Mouse (Mus musculus): ENCODE data around the gene Eri3.

Eri3 gene

DNA sequence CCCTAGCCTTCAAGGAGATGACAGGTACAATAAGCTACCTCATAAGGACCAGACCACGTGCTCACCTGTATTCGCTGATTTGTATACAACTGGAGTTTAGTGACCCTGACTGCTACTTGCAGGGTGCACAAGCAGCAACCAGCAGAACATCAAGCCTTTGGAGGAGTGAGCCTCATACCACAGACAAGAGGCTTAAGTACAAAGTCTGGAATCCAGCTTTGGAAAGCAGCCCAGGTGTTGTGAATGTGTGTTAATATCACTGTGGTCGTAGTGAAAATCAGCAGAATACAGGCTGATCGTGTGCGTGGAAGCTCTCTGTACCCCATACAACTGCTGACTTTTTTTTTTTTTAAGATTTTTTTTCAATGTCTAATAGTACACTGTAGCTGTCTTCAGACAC lies 109.8 kb downstream of the Eri3 start:
- no peak for DNase-seq

DNA sequence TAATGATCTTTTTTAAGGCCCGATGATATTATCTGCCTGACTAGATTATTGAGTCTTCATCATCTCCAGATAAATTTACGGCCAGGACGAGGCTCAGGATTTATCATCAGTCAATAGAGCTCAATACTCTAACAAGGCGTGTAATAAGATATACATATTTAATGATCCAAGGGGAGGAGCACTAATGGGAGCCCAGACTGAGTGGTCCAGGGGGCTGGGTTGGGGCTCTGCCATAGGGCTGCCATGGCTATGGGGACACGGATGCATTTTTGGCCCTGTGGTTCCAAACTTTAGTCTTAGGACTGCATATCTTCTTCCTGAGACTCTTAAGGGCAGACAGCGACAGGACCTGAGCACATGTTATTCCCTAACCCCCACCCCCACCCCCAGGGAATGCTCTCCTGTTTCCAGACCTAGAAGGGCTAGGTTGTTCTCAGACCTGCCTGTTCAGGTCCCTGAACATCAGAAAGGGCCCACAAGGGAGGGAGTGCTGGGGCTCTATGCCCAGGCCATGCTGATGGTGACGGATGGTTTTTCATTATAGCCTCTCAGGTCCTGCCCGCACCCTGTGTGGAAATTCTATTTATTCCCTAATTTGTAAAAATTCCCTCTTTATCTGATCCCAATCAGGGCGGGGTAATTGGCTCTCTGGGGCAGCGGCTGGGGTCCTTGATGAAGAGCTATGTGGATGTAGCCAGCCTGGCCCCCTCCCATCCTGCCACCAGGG lies 114.4 kb downstream of the Eri3 start:
- no peak for DNase-seq

DNA sequence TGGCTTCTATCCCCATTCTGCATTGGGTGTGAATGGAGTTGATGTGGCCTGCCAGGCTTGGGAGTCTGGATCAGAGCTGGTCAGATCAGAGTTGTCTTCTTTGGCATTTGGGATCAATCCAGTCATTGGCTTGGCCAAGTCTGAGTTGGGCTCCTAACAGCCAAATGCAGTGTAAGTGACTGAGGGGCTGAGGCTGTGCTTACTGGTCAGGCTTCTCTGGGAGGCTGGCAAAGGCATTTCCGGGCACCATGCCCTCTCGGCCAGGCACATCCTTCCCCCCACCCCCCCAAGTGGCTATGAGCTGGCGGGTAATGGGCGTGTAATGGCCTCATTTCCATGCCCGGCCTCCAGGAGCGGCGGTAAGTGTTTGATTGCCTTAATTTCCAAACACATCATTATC lies 115.4 kb downstream of the Eri3 start:
- DNase-seq, result peak; percentile 49 to 51

DNA sequence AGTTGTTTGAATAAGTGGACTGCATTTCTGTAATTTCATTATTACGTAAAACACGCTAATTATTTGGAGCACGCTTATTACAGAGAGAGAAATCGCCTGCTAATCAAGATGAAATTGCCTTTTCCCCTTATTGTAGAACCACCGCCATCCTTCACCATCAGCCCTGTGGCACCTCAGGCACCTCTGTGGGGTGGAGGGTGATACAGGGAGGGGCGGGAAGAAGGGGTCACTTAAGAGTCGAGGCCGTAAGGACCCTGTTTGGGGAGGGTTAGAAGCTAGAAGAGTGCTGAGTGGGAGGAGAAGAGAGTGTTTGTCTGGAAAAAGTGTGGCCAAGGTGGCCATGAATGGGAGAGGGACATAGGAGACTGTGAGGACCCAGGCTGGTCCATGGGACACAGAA lies 115.9 kb downstream of the Eri3 start:
- DNase-seq, result no peak

DNA sequence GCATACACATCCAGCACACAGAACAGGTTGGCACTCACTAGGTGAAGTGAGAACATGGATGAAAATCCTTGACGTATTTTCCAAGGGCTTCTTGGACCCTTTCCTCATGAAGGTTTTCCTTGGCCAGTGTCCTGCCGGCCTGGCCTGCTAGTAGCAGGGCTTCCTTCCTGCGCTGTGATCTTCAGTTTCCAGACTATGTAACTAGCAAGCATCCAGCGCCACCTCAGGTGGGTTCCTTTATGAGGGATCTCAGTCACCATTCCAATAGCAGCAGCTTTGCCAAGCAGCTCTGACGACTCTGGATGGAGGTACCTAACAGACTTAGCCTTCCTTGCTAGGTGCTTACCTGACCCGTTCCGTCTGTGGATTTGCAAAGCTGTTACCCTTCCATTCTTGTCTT lies 119.7 kb downstream of the Eri3 start:
- no peak for DNase-seq

DNA sequence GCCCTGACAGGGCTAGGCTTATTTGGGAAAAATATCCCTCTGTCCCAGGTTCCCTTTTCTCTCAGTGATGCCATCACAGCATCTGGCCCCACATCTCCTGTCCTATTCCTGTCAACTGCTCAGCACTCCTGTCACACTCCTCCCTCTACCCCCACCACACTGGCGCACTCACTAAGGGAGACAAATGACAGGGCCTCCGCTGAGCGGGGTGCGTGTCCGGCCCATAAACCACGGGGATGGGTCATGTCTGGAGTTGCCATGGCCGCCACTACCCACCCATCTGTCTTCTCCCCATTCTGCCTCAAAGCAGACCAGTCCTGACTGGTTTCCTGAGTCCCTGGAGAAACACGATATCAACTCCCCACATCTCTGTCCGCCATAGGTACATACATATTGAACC lies 121.9 kb downstream of the Eri3 start:
- DNase-seq, result no peak

DNA sequence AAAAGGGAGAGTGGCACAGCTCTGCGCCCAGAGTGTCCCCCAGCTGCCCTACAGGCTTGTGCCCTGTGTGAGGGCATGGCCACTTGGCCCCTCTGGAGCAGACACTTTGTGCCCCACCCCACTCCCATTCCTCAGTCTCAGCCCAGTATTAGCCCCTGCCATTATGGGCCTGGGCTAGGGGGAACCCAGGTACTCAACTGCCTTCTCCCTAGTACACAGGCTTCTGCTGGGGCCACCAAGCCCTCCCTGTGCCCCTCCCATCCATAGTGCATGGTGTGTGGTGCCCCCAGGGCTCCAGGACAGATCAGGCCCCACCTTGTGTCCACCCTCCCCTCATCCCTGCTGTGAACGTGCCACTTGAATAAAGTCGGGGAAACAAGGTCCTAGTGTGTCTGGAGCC lies 123.7 kb downstream of the Eri3 start:
- DNase-seq, result no peak

DNA sequence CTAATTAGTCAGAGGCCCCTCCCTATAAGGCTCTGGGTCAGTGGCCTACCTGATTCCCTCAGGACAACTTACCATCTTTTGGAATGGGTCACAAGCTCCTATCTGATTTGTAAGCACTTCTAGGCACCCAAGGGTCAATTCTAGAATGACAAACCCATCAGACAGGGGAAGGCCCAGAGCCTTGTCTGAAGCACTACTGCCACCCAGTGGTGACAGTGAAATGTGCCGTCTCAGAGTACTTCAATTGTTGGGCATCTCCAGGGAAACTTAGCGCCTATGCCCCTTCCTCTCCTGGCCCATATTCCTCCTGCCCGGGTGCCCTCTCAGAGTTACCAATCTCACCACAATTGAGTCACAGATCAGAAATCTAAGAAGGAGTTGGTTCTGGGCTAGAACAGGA lies 126.7 kb downstream of the Eri3 start:
- peak; percentile 83 to 87 for DNase-seq

DNA sequence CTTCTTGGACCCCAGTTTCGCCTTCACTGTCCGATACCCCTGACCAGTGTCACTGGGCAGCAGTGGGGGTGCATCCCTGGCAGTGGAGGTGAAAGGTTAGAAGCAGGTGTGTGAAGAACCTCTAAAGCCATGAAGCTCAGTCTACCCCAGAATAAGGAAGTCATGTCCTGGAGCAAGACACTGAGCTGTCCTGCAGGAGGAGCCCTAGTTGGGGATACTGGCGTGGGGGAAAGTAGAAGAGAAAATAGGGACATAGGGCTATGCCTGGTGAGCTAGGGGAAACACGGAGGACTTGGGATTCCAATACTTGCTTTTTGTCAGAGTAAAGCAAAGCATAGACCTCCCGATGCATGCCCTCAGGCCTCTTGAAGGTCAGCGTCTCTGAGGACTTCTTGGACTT lies 130.8 kb downstream of the Eri3 start:
- DNase-seq, result no peak

DNA sequence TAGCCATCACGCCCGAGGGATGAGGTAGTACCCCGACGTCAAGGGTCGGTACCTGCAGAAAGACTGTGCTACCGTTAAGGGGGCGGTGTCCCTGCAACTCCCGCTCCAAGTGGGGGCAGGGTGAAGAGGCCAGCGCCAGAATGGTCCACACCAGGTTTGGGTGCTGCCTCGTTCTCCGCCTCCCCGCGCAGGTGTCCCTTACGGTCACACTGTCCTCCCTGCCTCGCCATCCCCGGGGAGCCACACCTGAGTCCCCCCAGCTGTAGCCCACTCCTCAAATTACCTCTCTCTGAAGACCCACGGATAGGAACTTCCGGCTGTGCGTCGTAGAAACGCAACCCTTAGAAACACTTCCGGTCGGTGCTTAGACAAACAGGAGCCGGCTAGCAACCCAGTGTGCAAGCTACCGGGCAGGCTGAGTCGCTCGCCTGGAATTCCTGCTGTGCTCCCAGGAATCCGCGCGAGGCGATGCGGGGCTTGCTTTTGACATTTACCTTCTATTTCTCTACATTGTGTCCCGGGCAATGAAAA lies 131.8 kb downstream of the Eri3 start, which contains the start of gene Dmap1:
Gene Dmap1, minus strand, starts transcription at position 343 of the 531 bp plus-strand sequence.
- peak; percentile 63 to 88 for DNase-seq

DNA sequence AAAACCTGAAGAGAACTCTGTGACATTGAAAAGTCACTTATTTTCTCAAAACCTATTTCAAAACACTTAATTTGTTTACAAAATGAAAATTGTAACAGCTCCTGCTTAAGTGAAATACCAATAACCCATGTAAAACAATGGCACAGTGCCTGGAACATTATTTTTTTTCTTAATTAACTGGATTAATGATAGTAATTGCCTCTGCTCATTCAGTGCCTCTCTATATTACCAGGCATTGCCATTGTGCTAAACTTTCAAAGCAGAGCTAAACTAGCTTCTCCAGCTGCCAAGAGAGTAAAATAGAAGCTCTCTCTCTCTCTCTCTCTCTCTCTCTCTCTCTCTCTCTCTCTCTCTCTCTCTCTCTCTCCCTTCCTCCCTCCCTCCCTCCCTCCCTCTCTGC lies 132.3 kb downstream of the Eri3 start:
- DNase-seq, result no peak

DNA sequence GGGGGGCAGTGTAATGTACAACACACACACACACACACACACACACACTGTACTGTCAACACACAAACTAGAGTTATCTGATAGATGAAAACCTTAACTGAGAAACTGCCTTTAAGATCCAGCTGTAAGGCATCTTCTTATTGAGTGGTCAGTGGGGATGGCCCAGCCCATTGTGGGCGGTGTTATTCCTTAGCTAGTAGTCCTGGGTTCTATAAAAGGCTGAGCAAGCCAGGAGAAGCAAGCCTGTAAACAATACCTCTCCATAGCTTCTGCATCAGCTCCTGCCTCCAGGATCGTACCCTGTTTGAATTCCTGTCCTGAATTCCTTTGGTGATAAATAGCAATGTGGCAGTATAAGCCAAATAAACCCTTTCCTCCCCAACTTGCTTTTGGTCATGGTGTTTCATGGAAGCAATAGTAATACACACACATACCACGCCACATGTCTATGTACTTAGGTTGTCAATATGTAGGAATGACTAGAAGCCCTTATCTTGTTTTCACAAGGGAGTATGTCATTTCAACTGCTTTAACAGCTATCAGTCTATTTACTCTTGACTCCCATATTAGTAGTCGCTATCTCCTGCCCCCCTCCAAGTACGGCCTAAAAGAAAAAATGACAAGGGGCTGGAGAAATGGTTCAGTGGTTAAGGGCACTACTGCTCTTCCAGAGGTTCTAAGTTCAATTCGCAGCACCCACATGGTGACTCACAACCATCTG lies 133.0 kb downstream of the Eri3 start:
- DNase-seq, result no peak

DNA sequence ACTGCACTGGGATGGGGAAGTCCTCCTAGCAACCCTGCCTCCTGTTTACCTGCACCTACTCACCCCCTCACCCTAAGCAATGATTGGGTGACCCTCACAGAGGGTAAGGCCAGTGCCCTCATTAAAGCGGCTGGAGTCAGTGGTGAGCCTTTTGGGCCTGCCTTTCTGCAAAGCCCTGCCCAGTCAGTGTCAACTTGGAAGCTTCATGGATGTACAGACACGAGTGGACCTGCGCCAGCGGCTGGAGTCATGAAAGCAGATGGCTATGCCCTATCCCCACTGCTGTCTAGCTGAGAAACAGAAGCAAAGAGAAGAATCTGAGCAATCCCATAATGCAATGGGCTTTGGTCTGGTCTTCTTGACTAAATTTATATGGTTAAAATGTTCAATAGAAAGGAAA lies 136.2 kb downstream of the Eri3 start:
- no peak for DNase-seq

DNA sequence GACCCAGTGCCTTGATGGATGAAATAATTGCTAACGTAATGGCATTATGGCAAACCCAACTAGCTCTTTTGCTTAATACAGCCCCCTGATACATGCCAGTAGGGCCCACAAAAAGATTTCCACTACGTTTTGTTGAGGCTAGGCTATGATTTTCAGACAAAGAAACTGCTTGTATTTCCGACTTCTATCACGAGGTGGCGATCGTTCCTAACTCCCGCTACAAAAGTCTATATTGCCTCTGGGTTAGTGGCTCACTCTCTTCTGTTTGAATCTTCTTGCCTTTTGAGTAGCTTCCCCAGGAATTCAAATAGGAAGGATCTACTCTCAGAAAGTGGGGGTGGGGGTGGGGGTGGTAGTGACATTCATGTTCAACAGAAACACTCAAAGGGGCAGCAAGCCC lies 155.2 kb downstream of the Eri3 start:
- DNase-seq, result peak; percentile 36 to 59

DNA sequence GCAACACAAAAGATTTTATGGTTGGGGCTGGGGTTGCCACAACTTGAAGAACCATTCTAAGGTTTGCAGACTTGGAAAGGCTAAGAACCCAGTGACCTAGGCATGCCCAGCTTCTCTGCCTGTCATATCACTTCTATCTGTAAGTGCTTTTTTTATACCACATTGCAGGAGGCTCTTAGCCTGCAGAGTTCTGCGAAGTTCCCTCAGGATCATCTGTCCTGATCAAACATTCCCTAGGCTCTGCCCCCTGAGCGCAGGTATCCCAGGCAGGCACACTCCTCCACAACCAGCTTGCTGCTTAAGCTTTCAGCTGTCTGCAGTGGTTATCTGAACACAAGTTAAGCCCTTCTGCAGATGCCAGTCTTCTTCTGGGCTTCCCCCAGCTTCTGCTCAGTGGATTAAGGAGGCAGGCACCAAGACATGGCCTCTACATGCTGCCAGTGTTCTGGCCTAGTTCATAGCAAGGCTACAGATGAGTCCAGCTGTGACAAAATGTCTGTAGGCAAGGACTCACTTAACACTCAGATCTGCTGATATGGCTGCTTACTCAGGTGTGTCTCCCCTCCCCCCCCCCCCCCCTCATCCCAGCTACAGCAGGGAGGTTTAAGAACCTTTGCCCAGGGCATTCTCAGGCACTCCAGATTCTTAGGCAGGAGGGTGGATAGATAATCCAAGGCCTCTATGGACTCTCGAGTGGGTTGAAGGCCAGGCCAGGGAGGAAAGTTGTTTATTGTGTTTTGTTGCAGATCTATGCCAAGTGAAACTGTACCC lies 158.8 kb downstream of the Eri3 start:
- DNase-seq, result no peak

DNA sequence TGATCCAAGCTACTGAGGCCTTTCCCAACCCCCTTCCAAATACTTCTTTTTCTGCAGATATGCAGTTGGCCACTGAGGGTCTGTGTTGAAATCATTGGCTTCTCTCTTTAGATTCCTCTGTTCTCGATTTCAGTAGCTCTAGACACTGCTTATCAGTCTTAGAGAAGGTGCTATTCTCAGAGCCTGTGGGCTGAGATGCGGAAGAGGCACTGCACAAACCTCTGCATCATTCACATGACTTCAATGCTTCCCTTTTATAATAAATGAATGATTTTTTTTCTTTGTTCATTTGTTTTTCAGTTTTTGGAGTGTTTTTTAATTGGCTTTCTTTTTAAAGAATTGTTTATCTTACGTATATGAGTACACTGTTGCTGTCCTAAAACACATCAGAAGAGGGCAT lies 162.1 kb downstream of the Eri3 start:
- DNase-seq, result no peak

DNA sequence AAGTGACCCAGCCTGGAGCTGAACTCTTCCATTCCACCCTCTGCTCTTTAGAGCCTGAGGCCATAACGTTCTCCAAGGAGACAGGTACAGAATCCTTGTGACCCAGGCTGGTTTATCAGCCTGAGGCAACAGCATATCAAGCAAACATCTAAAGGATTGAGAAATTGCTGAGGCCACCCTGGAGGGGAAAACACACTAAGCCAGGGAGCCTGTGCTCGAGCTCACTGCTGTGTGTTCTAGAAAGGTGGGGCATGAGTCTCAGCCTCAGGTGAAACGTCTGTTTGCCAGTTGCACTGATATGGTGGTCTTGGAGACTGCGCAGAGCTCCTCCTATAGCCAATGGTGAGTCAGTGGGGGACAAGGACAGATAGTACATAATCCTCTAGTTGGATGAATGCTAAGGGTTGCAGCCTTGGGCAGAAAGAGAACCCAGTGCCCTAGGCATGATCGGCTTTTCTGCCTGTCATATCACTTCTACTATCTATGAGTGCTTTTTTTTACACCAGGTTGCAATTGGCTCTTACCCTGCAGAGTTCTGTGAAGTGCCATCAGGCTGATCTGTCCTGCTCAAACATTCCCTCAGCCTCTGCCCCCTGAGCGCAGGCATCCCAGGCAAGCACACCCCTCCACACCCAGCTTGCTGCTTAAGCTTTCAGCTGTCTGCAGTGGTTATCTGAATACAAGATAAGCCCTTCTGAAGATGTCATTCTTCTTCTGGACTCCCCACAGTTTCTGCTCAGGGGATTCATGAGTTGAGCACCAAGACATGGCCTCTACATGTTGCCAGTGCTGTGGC lies 163.3 kb downstream of the Eri3 start:
- no peak for DNase-seq
